Mouse (Mus musculus): Measurements from ENCODE around the gene Btla.
A peak's percentile ranks its signal among the peaks of the same experiment; 100 is the strongest.

Btla gene

DNA sequence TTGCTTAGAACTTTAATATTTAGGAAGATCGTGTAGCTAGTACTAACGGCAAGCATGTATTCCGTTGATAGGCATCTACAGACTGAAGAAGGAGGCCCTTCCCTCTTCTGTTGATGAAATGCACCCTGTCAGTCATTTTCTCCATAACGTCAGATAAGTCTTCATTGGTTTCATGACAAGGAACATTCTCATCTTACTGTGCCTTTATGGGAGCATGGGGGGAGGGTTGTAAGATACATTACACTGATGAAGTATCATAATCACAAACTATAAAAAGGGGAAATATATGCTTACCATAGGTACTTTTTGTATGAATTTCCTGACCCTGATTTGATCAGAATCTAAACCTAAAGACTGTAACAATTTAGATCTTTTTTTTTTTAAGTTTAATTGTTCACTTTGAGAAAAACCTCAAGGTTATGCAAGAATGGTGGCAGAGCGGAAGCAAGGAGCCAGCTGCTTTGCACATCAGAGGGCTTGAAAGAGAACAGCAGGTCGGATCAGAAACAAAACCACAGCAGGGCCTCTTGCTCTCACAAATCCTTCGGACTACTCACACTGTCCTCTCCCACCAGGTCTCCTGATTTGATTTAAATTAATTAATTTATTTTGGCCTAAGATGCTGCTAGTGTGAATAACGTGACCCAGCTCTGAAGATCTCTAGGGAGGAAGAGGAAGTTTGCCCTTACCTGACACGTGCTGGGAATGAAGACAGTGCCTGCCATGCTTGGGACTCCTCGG, at the start of gene Btla:
Gene Btla (plus strand): TSS at position 668 of the 741 bp plus-strand sequence.
- DNase-seq, result no peak

DNA sequence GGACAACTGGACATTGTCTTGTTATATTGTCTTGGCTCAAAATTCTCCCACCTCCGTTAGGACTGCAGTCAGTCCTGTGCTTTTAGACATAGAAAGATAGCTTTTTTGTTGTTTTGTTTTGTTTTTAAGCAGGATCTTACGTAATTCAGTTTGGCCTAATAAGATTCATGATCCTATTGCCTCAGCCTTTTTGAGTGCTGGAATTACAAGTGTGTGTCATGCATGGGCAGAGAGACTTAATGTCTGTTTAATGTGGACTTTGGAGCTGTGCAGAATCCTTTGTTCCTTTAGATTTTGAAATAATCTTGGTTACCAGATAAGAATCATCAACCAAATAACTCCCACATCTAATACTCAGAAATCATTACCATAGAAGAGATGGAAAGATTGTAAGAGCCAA, 45.6 kb upstream of the Btla start:
- DNase-seq, result peak in 1 of 2 experiments; percentile 24

DNA sequence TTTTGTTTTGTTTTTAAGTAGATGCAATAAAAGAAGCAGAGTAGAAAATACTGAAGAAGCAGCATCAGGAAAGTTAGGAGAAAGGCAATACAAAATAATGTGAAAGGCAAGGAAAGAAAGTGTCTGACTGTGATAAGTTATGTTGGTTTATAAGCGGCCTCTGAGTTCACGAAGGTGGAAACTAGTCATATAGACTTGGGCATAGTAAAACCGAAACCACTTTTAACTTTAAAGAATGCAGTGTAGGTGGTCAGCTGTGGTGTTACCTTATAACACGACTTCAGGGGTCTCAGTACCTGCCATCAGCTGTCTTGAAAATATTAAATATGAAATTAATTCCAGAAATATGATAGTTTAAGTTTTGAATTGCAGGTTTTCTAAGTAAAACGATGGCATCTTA, 42.3 kb upstream of the Btla start:
- no peak for DNase-seq

DNA sequence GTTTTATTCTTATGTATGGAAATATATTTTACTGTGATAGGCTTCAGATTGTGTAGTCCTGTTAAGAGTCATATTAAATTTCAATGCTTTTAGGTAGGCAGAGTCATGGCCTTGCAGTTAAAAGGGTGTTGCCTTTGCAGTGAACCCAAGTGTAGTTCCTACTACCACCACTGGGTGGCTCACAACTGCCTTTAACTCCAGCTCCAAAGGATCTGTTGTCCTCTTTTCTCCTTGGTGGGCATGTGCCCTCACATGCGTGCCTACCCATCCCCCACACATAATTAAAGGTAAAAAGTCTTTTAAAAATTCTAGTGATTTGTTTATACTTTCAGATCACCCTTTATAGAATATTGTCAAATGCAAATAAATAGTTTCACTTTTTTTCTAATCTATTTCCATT, 31.5 kb upstream of the Btla start:
- peak; percentile 66 to 90 for DNase-seq

DNA sequence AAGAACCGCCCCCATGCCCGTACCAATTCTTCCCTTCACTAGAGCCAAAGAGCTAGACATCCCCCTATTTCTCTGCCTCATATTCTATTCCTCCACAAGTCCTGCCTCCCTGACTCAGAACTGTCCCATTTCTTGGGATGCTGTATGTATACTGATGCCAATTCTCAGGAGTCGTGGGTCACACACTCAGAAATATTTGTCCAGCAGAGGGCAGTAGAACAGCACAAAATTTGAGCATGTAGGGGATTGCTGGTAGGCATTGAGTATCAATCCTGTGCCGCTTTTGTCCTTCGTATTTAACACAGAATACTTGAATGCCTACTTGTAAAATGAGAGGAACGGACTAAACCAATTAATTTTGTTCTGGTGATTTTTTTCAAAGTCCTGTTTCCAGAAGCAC, 27.3 kb upstream of the Btla start:
- peak; percentile 75 to 78 for DNase-seq

DNA sequence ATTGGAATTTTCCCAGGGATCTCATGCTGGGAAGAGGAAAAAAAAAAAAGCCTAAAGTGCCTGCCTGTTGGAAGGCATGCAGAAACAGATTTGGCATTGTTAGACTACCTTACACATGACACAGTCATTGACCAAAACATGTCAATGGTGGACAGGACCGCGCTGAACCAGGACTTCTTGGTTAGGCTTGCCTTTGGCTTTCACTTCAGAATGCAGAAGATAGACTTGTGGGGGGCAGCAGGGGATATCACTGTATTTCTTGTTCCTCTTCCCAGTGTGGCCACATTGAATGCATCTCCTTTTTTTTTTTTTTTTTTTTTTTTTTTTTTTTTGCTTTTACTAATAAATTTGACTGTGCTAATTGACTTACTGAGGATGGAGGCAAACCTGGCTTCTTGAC, 22.7 kb upstream of the Btla start:
- DNase-seq, result no peak

DNA sequence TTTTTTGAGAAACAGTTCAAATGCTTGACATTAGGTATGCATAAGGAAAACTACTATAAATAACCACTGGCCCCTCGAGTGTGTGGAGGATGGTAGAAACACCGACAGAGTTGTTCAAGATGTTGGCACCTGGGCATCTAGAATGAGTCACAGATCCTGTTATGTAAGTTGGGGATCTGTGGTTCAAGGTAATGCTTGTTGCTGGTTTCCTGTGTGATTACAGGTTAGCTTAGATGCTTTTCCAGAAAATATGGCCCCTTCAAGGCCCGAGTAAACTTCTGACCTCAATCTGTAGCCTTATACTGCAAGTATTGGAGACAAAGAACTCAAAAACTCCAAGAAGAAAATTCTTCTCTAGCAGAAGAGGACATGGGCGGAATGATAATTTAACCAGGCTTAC, 19.7 kb upstream of the Btla start:
- no peak for DNase-seq

DNA sequence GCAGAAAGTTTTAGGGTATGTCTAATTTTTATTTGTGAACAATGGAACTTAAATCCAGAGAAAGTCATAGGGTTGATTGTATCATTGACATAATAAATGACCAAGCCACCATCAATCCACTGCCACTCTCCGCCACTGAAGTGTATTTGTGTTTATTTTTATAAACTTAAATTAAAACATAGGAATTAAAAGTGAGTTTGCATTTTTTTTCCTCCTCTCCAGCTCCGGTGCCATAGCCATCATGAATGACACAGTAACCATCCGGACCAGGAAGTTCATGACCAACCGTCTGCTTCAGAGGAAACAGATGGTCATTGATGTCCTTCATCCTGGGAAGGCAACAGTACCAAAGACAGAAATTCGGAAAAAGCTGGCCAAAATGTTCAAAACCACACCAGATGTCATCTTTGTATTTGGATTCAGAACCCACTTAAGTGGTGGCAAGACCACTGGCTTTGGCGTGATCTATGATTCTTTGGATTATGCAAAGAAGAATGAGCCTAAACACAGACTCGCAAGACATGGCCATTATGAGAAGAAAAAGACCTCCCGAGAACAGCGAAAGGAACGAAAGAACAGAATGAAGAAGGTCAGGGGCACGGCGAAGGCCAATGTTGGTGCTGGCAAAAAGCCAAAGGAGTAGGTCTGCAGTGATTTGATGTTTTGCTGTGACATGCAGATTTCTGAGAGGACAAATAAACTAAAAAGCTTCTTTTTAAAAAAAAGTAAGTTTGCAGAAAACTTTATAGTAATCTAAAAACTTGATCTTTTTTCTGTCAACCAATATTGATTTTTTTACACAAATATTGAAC, 19.1 kb upstream of the Btla start:
- DNase-seq, result no peak

DNA sequence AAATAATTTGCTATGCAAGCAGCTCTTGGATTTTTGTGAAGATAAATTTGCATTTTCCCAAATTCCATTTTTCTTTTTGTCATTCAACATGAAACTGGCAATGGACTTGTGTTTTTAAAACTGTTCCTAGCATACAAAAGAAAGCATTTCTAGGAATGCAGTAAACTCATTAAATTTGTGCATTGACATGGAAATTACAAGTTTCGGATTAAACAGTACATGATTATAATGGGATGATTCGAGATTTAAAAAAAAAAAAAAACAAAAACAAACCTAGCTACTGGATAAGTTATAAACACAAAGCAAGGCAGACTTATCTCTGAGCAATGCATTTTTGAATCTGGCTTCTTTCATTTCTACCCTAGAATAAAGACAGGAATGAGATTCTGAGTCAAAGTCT, 2.1 kb upstream of the Btla start:
- no peak for DNase-seq

DNA sequence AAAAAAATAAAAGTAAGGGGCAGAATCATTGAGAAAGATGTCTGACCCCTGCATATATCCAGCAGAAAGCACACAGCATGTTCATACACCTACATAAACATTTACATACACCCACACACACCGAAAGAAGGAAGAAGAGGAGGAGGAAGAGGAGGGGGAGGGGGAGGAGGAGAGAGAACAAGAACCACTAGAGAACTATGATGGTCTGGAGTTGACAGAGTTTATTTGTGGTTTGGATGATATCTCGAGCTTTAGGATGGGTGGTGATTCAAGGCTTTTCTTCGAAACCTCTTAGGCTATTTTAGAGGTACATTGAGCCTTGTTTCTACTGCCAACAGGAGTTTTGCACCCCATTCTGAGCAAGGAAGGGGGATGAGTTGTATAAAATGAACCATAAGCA, 1.3 kb upstream of the Btla start:
- DNase-seq, result no peak

DNA sequence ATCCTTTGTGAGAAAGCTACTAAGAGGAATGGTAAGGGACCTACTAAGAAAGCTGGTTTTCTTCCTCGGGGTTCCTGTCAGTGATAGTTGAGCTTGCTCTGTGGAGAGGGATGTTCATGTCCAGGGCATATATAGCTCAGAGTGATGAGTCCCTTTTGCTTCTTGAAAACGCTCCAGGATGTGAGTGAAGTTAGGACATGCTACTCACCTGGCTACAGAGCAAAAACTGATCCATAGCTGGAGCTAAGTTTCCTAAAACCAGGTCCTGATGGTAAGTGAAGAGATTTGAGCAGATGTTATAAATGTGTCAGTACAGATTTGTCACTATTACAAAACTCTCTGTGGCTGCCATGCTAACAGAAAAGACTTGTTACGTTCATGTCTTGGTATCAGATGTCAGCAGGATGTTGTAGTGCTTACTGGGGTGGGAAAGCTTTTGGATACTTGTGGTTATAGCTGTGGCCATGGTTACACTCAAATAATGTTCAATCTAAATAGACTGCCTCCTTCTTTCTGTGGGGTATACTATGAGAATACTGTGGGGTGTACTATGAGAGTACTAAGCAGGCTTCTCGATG, 405 bp downstream of the Btla start:
- DNase-seq, result no peak

DNA sequence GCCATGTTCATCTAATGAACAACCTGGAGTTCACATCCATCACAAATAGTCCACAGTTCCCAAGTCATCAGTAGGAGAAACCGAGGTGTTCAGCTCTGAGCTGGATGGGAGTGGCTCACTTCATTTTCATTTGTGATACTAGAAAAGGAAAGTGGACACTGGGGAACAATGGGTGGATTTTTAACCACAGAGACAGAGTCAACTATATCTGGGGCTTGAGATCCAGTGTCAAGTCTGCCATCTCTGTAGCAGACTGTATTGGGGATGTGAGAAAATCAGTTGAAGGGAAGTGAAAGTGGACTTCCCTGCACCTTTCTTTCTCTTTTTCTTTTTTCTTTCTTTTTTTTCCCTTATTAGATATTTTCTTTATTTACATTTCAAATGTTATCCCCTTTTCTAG, 2.9 kb downstream of the Btla start:
- no peak for DNase-seq

DNA sequence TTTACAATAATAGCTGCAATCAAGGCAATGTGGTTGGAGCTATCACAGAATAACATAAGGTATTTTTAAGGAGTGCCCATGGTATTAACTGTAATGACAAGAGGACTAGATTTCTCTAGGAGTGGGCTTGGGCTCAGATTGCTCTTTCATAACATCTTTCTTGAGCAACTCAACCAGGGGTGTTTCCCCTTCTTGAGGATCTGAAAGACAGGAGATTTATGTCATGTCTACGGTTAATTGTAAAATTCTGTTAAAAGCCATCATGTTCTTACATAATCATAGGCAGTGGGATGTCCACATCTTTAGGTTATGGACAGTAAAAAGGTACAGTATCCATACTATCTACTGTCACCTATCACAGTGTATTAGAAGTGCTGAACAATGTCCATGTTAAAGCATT, 7.2 kb downstream of the Btla start:
- DNase-seq, result no peak

DNA sequence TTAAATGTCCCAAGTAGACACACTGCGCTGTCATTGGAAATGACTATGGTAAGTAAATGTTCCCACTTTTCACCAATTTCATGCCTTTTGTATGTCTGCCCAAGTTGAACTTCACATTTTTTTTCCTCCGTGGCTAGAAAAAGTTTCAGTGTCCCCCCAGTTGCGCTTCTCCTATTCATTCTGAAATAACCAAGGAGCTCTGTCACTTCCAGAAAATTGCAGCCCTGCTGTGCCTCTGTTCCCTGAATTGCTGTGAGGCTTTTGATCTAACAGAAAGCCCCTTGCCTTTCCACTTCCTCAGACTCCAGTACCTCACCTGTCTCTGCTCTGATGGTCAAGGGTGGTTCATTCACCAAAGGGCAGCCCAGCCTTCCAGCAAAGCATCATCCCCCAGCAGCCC, 8.9 kb downstream of the Btla start:
- DNase-seq, result no peak

DNA sequence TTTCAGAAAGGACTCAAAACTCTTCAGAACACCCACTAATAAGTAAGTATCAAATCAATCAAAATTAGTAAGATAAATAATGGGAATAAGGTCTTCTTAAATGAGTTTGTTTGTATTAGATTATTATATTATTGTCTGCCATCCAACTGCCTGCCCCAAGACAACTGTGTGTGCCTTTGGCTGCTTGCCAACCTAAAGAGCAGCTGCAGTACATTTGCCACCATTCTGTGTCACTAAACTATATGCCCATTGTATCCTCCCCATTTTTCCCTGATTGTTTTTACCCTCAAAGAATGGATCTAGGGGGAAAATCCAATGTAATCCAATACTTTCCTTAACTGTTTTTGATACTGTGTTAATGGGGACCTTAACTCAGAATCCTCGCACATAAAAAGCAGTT, 18.6 kb downstream of the Btla start:
- DNase-seq, result no peak

DNA sequence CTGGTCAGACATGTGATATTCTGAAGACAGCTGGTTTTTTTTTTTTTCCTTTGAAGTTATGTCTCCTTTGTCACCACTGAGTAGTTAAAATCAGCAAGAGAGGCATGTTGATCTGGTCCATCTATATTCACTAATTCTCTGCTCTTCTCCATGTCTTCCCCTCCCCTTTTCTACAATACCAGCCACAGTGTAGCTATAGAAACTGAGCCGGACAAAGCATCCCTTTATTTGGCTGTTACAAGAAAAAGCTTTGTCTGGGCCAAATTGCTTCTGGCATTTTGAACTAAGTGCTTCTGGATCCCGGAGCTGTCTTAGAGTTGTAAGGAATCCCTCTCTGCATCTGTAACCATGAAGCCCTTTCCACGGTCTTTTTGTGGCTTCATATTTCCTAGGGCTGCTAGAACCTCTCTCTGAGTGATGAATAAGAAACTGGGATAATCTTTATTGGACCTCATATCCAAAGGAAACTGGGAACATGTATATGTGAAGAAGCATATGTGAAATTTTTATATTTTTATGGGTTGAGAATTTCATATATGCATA, 20.9 kb downstream of the Btla start:
- DNase-seq, result no peak

DNA sequence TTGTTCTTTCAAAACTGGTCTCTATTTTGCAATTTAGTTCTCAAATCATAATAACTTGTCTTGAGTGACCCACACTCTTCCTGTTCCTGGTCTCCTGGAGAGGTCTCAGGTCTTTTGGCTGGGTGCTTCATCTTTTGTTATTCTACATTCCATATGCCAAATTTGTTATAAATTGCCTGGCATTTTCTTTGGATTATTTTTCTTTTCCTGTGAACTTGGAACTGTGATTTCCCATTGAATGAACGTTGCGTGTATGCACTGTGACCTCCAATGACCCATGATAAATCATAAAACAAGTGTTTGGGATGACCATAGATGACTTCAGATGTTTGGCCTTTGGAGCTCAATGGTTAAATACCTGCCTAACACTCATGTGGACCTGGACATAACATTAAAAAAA, 25.6 kb downstream of the Btla start:
- peak; percentile 22 to 67 for DNase-seq

DNA sequence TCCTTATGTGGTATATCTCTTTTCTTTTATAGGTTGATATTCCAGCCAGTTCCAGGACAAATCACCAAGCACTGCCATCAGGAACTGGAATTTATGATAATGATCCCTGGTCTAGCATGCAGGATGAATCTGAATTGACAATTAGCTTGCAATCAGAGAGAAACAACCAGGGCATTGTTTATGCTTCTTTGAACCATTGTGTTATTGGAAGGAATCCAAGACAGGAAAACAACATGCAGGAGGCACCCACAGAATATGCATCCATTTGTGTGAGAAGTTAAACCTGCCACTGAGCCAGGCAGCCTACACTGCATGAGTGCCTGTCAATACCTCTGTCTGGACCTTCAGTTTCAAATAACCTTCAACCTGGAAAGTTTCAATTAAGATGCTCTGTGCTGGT, 26.2 kb downstream of the Btla start:
- DNase-seq, result no peak

DNA sequence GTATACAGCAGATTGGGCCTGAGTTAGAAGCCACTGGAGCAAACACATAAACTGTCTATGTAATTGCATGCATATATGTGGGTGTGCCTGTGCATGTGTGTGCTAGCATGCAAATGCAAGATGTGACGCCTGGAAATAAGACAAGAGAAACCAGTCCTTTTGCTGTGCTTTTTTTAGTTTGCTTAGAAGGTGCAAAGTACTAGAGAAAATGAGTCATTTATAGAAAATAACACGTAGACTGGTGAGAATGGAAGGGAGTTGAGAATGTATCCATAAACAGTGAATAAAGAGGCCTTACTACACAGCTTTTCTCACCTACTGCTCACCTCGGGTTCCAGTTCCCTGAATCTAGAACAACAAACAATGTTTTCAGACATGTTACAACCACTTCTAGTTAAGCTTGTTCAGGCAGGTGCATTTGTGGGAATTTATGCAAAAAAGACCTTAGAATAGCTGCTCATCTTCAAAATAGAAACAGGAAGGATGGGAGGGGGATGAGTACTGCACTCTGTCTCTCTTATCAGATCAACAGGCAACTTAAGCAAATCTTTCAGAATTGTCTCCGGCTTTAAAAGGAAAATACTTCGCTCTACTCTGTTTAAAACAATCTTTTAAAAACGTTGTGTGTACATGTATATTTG, 27.8 kb downstream of the Btla start:
- DNase-seq, result peak in 1 of 2 experiments; percentile 18

DNA sequence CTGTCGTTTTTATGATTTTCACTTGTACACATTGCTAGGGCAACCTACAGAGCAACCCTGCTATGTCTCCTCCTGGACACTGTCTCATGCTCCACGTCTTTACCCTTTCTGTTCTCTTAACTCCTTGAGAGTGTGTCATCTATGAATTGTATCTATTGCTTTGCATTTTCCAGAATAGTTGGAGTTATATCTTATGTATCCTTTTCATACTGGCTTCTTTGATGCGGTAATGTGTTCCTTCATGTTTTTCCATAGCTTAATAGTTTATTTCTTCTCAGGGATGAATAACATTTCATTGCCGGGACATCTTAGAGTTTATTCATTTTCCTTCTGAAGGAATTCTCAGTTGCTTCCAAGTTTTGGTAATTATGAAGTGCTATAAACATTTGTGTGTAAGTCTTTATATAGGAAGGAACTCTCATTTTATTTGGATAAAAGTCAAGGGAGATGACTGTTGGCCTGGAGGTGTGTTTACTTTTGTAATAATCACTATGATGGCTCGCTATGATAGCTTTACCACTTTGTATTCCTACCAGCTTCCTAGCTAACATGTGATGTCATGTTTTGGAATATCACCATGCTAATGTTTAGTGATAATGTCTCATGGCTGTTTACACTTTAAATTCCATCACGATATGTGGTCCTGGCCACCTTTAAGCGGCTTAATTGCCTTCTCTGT, 31.2 kb downstream of the Btla start:
- no peak for DNase-seq

DNA sequence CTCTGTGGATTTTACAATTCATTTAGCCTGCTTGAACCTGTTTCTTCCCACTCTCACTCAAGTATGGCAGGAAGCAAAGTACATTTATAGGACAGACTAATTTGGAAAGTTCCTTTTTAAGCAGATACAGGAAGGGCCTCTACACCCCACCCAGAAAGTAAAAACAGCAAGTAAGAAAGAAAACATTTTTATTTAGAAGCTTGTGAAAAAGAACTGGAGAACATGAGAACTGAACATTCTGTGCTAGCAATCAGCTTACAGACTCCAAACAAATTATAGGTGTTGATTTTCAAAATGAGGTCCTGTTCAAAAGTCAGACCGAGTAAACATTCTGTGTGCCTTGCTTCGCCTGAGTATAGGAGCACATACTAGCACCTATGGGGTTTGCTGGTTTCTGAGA, 32.8 kb downstream of the Btla start:
- peak in 1 of 2 experiments; percentile 58 for DNase-seq

DNA sequence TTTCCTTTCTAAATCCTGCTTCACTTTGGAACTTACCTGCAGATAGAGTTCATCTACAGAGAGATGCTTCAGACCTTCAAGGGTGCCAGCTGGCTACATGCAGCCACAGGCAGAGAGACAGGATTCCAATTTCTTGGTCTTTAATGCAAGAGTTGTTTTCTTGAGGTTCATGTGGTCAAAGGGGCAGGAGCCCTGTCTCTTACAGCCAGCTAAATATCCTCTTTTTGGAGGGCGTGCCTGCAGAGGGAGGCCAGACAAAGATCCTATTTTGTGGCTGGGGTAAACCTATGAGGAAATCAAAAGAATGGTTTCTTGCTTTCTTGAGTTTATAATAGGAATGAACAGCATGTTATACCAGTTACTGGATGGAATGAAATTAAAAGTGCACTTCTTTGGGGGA, 33.5 kb downstream of the Btla start:
- DNase-seq, result no peak

DNA sequence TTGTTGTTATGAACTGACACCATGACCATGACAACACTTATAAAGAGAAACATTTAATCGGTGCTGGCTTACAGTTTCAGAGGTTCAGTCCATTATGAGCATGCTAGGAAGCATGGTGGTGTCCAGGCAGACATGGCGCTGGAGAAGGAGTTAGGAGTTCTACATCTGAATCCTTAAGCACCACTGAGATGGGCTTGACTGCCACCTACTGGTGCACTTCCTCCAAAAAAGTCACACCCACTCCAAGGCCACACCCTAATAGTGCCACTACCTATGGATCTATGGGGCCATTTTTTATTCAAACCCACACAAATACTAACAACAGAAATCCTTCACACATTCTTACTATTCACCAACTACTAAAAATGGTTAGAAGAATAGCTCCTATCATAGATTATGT, 35.5 kb downstream of the Btla start:
- DNase-seq, result peak in 1 of 2 experiments; percentile 16

Measured in kidney, postnatal 36 days (tissue).